Comparison of ENCODE assay signal across 9 mouse cellular contexts in genomic region chr14:66499896-66500295, GRCm38 (mm10).
DNase-seq lines count a peak whose midpoint lies in the region; ATAC-seq lines count a peak whose summit lies in the region.
"Had no signal": no experiment of that assay in that cellular context is flagged by ENCODE, and none has a peak within 500 bp of the region (broad histone marks: within the 10 kb centered on the region; RNA-seq: fewer than 3 reads in every experiment).

No protein-coding gene starts in this region.

- H3K4me2 ChIP-seq in hindbrain, embryonic 15.5 days = peak overlapping the region; percentile 37
- H3K4me2 ChIP-seq in midbrain, embryonic 14.5 days (ENCODE audit: low read length) = peak overlapping the region; percentile 2
- H3K4me2 ChIP-seq: liver, embryonic 13.5 days had no signal

- 14% methylated on average over 11 of the region's 11 CpGs for WGBS in hindbrain, embryonic 15.5 days
- 5% methylated on average over 11 of the region's 11 CpGs for WGBS in midbrain, embryonic 14.5 days

- no peak overlapping the region for H3K9ac ChIP-seq in hindbrain, embryonic 15.5 days
- H3K9ac ChIP-seq in midbrain, embryonic 14.5 days (replicated peaks; ENCODE audit: low read length) = no peak overlapping the region
- H3K9ac ChIP-seq: liver, embryonic 13.5 days had no signal

- H3K27ac ChIP-seq in hindbrain, embryonic 15.5 days (replicated peaks) = peak overlapping the region; percentile 47; the same call in 1 of the 2 replicates
- H3K27ac ChIP-seq in midbrain, embryonic 14.5 days (replicated peaks; ENCODE audit: low read depth, low read length) = 0 out of 2 replicates have a peak overlapping the region, but pooled peaks have one; percentile 14
- H3K27ac ChIP-seq: liver, embryonic 13.5 days had no signal

- H3K27me3 ChIP-seq in hindbrain, embryonic 15.5 days = no peaks in the 10 kb centered on the region
- no peaks in the 10 kb centered on the region for H3K27me3 ChIP-seq in midbrain, embryonic 14.5 days (ENCODE audit: control insufficient read depth, insufficient read depth, low read length)
- H3K27me3 ChIP-seq: liver, embryonic 13.5 days had no signal

- DNase-seq in adrenal gland, adult 8-10 months = peak; percentile 38
- DNase-seq in brain, embryonic 18.5 days (ENCODE audit: low read depth, low spot score) = peak; percentile 45
- peak; percentile 50 to 59 for DNase-seq in frontal cortex, postnatal 10 days (ENCODE audit: low spot score in 2 of 2)
- peak; percentile 70 to 75 for DNase-seq in layer of hippocampus, postnatal 10 days (ENCODE audit: low spot score in 2 of 2)
- DNase-seq in midbrain, embryonic 14.5 days = peak; percentile 78
- DNase-seq in testis, postnatal 10 days (ENCODE audit: low spot score) = peak; percentile 61
- no peak for DNase-seq in spleen, postnatal 10 days (ENCODE audit: low spot score in 2 of 2)
- DNase-seq: liver, embryonic 13.5 days had no signal

- peaks cover 38% of the 10 kb centered on the region for H3K4me1 ChIP-seq in hindbrain, embryonic 15.5 days (replicated peaks)
- peaks cover 29% of the 10 kb centered on the region for H3K4me1 ChIP-seq in midbrain, embryonic 14.5 days (ENCODE audit: control insufficient read depth, insufficient read depth, low read length)

- no peaks in the 10 kb centered on the region for H3K9me3 ChIP-seq in hindbrain, embryonic 15.5 days
- no peaks in the 10 kb centered on the region for H3K9me3 ChIP-seq in midbrain, embryonic 14.5 days (ENCODE audit: control insufficient read depth, low read length)
- H3K9me3 ChIP-seq: liver, embryonic 13.5 days had no signal

- H3K4me3 ChIP-seq in hindbrain, embryonic 15.5 days = no peak overlapping the region
- H3K4me3 ChIP-seq in midbrain, embryonic 14.5 days (replicated peaks; ENCODE audit: low read depth, low read length) = no peak overlapping the region
- H3K4me3 ChIP-seq: liver, embryonic 13.5 days had no signal

- H3K36me3 ChIP-seq in hindbrain, embryonic 15.5 days = no peaks in the 10 kb centered on the region
- H3K36me3 ChIP-seq in midbrain, embryonic 14.5 days (ENCODE audit: control insufficient read depth, insufficient read depth, low read length) = no peaks in the 10 kb centered on the region
- H3K36me3 ChIP-seq: liver, embryonic 13.5 days had no signal

- peak; percentile 81 for ATAC-seq in hindbrain, embryonic 15.5 days (ENCODE audit: low FRiP score, low read depth)
- peak; percentile 77 for ATAC-seq in midbrain, embryonic 14.5 days (ENCODE audit: low FRiP score, low TSS enrichment)

Comparison
In these comparisons a context has a peak if more than half of its experiments do, and no peak if none do; other contexts are left out.
1. DNase-seq: peak in adrenal gland, adult 8-10 months (single experiment), brain, embryonic 18.5 days (single experiment), frontal cortex, postnatal 10 days (2 of 2), layer of hippocampus, postnatal 10 days (2 of 2), midbrain, embryonic 14.5 days (single experiment) and testis, postnatal 10 days (single experiment); none in spleen, postnatal 10 days (0 of 2).